In the genomic region with DNA sequence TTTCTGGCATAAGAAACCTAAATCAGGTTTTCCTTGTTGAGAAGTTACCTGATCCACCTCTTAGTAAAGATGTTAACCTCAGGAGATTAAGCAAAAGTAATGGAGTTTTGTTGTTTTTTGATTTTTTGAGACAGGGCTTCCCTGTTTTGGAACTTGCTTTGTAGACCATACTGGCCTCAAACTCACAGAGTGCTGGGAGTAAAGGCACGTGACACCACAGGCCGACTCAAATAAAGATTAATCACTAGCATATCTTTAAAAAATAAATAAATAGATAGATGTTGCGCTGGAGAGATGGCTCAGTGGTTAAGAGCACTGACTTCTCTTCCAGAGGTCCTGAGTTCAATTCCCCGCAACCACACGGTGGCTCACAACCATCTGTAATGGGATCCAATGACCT, we compare ENCODE assay signal across 8 mouse cellular contexts. TPM values are rescaled to one million over a fixed set of nuclear protein-coding genes. Genes with fewer than 3 reads are reported as not detected.
DNase-seq lines count a peak whose midpoint lies in the region; ATAC-seq and TF ChIP-seq lines count a peak whose summit lies in the region.

No protein-coding gene starts in this region.

- peaks cover 5% of the 10 kb centered on the region for H3K36me3 ChIP-seq in heart, embryonic 13.5 days
- H3K36me3 ChIP-seq in G1E (replicated peaks) (peaks cover 22% of the 10 kb centered on the region), macrophage (ENCODE audit: inconsistent target) (no peaks in the 10 kb centered on the region)
- H3K36me3 ChIP-seq in hindbrain, embryonic 10.5 days, result peaks cover 14% of the 10 kb centered on the region

- no peak for DNase-seq in heart, adult 8-10 months (ENCODE audit: low spot score)
- DNase-seq in G1E (ENCODE audit: low spot score), result no peak
- no peak for DNase-seq in hindbrain, embryonic 10.5 days (ENCODE audit: low spot score)
- DNase-seq in layer of hippocampus, postnatal 10 days (ENCODE audit: low spot score in 2 of 2), result no peak
- no peak for DNase-seq in urinary bladder, postnatal 36 days (ENCODE audit: low spot score in 2 of 2)

- H3K9ac ChIP-seq in heart, embryonic 13.5 days, result peak overlapping the region; percentile 97

- peaks cover 31% of the 10 kb centered on the region for H3K4me1 ChIP-seq in heart, embryonic 13.5 days
- peaks cover 44% of the 10 kb centered on the region for H3K4me1 ChIP-seq in G1E (ENCODE audit: insufficient read depth, low read depth, low read length)
- peaks cover 27% of the 10 kb centered on the region for H3K4me1 ChIP-seq in hindbrain, embryonic 10.5 days (replicated peaks)

- H3K27me3 ChIP-seq in heart, embryonic 13.5 days (replicated peaks), result no peaks in the 10 kb centered on the region
- no peaks in the 10 kb centered on the region for H3K27me3 ChIP-seq in G1E (ENCODE audit: insufficient read depth, low read length)
- no peaks in the 10 kb centered on the region for H3K27me3 ChIP-seq in hindbrain, embryonic 10.5 days (ENCODE audit: insufficient read depth, poor library complexity, severe bottlenecking)

- TF ChIP-seq CTCF in G1E (IDR thresholded peaks at IDR 0.05; ENCODE audit: low read depth, low read length), result no peak

- H3K4me3 ChIP-seq in heart, embryonic 13.5 days, result peak overlapping the region; percentile 92
- H3K4me3 ChIP-seq in G1E (ENCODE audit: low read depth, low read length), result peak overlapping the region; percentile 86; the same call in 1 of the 2 replicates
- peak overlapping the region; percentile 84 for H3K4me3 ChIP-seq in hindbrain, embryonic 10.5 days
- H3K4me3 ChIP-seq in macrophage (ENCODE audit: inconsistent target), result peak overlapping the region; percentile 93

- 68% methylated on average over 5 of the region's 5 CpGs for WGBS in heart, embryonic 13.5 days
- 75% methylated on average over 5 of the region's 5 CpGs for WGBS in hindbrain, embryonic 10.5 days
- WGBS in macrophage (ENCODE audit: missing documents), result 75% methylated on average over 5 of the region's 5 CpGs

- peak overlapping the region; percentile 86 for H3K4me2 ChIP-seq in heart, embryonic 13.5 days

- H3K79me2 ChIP-seq in macrophage (ENCODE audit: inconsistent target), result peaks cover 40% of the 10 kb centered on the region

- H3K27ac ChIP-seq in heart, embryonic 13.5 days (replicated peaks), result peak overlapping the region; percentile 96
- peak overlapping the region; percentile 97 for H3K27ac ChIP-seq in hindbrain, embryonic 10.5 days
- peak overlapping the region; percentile 73 for H3K27ac ChIP-seq in macrophage

- no peak for ATAC-seq in heart, embryonic 13.5 days (ENCODE audit: extremely low read depth, insufficient number of reproducible peaks, low FRiP score, low TSS enrichment)
- ATAC-seq in G1E (ENCODE audit: extremely low read depth, insufficient number of reproducible peaks, low FRiP score, poor library complexity, severe bottlenecking), result no peak
- ATAC-seq in granulocyte monocyte progenitor cell, adult 5-6 weeks (replicated peaks; ENCODE audit: poor library complexity, severe bottlenecking), result no peak

- no peaks in the 10 kb centered on the region for H3K9me3 ChIP-seq in heart, embryonic 13.5 days
- H3K9me3 ChIP-seq in G1E (replicated peaks), result no peaks in the 10 kb centered on the region
- no peaks in the 10 kb centered on the region for H3K9me3 ChIP-seq in hindbrain, embryonic 10.5 days

RNA-seq across cellular contexts. Expression of a gene that starts 1.0 kb away (rescaled TPM):
- 51.5 and 53.2 TPM in 2 replicates for polyA plus RNA-seq in heart, embryonic 13.5 days (2015; fragmentation: Nextera tagmentation; extraction: Ambion mirVana)
- total RNA-seq in heart, adult 8-10 months (2022), result 10 to 100 TPM; 52.5 to 65.4 (median 57.5) TPM
- 116 and 135 TPM in 2 replicates for total RNA-seq in G1E (2014; fragmentation: Nextera tagmentation)
- 12.0 and 14.3 TPM in 2 replicates for total RNA-seq in G1E (2017)
- 552 and 920 TPM in 2 replicates for polyA plus RNA-seq in G1E (2012)
- 85.8 and 89.3 TPM in 2 replicates for polyA plus RNA-seq in hindbrain, embryonic 10.5 days (2016; fragmentation: Nextera tagmentation; extraction: Ambion mirVana)
- 10 to 100 TPM; 20.1 to 57.7 (median 31.3) TPM for total RNA-seq in macrophage (2018; cell fraction: chromatin; rRNA removed)
- 10 to 100 TPM; 22.0 to 30.5 (median 26.3) TPM for total RNA-seq in macrophage (2018; cell fraction: cytosol; rRNA removed)
- total RNA-seq in macrophage (2018; cell fraction: nucleus; rRNA removed), result 10 to 100 TPM; 16.2 to 39.3 (median 24.3) TPM
- 22.7 to 69.9 TPM (median 33.5 TPM) in 3 replicates for polyA plus RNA-seq in macrophage (2018)
- total RNA-seq in granulocyte monocyte progenitor cell, adult 5-6 weeks (2014; fragmentation: Nextera tagmentation), result 51.8 and 75.7 TPM in 2 replicates
- 19.8 and 28.6 TPM in 2 replicates for total RNA-seq in granulocyte monocyte progenitor cell, adult 5-6 weeks (2017)
- total RNA-seq in layer of hippocampus, postnatal 10 days (2021), result 10 to 100 TPM; 46.7 to 57.3 TPM

RNA-seq across cellular contexts. Expression of a gene that starts 38.8 kb away (rescaled TPM):
- polyA plus RNA-seq in heart, embryonic 13.5 days (2015; fragmentation: Nextera tagmentation; extraction: Ambion mirVana), result 41.9 TPM in 2 replicates
- 10 to 100 TPM; 22.9 to 35.5 (median 27.7) TPM for total RNA-seq in heart, adult 8-10 months (2022)
- total RNA-seq in G1E (2014; fragmentation: Nextera tagmentation) (45.1 and 52.4 TPM in 2 replicates), G1E (2017) (39.1 and 41.8 TPM in 2 replicates)
- polyA plus RNA-seq in G1E (2012) (49.2 and 50.8 TPM in 2 replicates), macrophage (2018) (21.0 to 43.0 TPM (median 38.5 TPM) in 3 replicates)
- 57.8 and 64.0 TPM in 2 replicates for polyA plus RNA-seq in hindbrain, embryonic 10.5 days (2016; fragmentation: Nextera tagmentation; extraction: Ambion mirVana)
- total RNA-seq in macrophage (2018; cell fraction: chromatin; rRNA removed), result 10 to 100 TPM; 14.9 to 33.9 (median 25.7) TPM
- total RNA-seq in macrophage (2018; cell fraction: cytosol; rRNA removed), result 10 to 100 TPM; 34.0 to 51.3 (median 43.6) TPM
- total RNA-seq in macrophage (2018; cell fraction: nucleus; rRNA removed), result 10 to 100 TPM; 28.3 to 39.3 (median 33.8) TPM
- 41.1 and 47.0 TPM in 2 replicates for total RNA-seq in granulocyte monocyte progenitor cell, adult 5-6 weeks (2014; fragmentation: Nextera tagmentation)
- 29.1 and 30.0 TPM in 2 replicates for total RNA-seq in granulocyte monocyte progenitor cell, adult 5-6 weeks (2017)
- 10 to 100 TPM; 51.4 to 53.2 TPM for total RNA-seq in layer of hippocampus, postnatal 10 days (2021)
